Mouse (Mus musculus) 3T3-L1 (cell line): Measurements from ENCODE around the gene Gm17662.

Experiments
- DNase-seq: peaks from one replicate; pipeline ENCODE4 v3.0.0-alpha.2; 2015; ENCODE audit warnings: low read depth, low spot score

The Gm17662 gene

DNA sequence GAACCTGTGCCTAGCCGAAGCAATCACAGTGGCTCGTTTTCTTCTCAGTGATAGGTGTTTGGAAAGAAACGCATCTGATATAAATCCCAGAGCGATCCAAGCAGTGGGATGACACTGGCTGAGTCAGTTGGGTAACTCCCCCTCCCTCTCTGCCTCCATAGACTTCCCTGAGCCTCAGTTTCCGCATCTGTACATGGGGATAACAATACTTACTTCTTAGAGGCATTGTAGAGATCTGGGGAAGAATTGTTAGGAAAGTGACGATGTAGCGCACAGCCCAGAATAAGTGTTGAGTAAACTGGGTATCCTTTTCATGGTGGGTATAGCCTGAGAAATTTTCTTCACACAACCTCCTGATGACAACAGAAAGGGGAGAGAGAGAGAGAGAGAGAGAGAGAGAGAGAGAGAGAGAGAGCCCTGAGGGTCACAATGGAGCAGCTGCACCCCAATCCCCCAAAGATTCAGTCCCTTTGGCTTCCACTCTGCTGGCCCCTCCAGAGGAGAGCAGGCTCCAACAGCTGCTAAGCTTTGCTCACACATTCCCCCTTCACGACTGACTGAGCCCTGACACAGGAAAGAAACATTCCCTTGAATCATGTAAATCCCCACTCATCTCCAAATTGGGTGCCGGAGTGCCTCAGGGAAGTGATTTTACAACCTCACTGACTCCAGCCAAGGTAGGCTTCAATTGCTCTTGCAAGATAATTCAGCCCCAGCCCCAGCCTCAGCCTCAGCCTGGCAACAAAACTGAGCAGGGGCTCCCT, 31.6 kb downstream of the Gm17662 start:
- no peak for DNase-seq

DNA sequence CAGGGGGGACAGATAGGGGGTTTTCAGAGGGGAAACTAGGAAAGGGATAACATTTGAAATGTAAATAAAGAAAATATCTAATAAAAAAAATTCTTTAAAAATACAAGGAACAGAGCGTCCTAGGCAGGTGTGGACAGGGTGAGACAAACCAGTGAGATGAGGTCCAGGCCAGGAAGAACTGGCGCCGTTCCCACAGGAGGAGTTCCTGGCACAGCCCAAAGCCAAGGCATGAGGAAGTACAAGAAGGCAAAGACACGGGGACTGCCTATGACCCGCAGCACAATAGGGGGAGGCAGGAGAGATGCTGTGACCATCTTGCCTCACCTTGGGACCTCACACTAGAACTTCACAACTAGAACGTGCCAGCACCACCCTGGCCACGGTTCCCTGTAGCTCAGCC, 34.6 kb downstream of the Gm17662 start:
- DNase-seq: no peak

DNA sequence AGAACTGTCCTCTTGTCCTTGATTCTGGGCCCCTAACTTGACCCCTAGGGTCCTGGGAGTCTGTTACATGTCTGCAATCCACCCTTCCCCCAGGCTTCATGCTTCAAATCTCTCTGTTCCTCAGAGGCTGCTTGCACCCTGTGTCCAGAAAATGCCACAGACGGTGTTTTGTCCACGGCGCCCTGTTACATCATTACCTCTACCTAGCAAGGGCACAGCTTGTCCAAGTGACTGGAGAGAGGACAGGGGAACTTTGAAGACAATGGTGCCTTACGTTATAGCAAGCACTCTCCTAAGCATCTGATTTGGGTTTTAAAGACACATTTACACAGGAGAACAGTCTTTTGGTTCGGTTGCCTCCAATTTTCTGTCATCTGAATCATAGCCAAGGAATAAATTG, 36.5 kb downstream of the Gm17662 start:
- DNase-seq: no peak

DNA sequence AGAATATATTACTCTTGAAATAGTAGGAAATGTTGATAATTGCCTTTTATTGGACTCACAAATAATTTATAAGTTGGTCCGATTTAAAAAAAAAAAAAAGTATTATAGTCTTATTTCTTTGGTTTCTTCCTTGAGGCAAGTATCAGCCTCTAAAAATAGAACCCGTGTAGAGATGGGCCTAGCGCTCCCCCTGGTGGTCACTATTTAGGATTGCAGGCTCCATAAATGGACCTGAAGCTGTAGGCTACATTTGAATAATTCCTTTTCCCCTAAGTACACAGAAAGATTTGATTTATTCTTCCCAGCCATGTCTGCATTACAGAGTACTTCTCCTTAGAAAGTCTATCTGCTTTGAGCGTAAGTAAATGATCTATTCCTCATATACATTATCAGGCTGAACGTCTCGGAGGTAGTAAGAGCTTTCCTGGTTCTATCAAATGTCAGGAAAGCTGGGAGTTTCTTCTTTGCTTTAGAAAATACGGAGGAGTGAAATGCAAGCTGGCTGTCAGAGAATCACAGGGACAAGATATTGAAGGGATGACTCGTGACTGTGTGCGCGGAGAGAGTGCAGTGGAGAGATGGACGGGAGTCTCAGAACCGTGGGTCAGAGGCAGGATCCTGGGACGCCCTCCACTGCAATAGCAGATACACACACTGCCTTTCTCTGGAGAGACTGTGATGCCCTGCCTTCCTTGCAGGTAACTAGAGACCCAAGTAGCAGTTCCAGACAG, 37.0 kb downstream of the Gm17662 start:
- DNase-seq: peak; percentile 66

DNA sequence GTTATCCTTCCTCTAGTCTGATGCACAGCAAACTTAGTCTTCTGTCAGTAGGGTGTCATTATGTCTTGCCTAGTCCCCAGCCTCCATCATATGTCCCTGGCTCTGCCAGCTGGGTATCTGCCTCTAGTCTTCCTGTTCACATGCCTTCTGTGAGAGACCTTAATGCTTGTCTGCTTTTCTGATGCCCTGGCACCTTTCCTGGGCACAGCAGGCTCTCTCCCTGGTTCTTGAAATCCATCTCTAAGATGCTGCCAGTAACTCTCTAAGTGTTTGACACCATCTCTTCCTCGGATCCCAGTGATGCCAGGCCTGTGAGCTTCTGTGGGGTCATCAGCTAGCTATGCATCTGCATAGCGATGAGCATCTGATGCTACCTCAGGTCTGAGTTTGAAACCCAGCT, 45.7 kb downstream of the Gm17662 start:
- no peak for DNase-seq

DNA sequence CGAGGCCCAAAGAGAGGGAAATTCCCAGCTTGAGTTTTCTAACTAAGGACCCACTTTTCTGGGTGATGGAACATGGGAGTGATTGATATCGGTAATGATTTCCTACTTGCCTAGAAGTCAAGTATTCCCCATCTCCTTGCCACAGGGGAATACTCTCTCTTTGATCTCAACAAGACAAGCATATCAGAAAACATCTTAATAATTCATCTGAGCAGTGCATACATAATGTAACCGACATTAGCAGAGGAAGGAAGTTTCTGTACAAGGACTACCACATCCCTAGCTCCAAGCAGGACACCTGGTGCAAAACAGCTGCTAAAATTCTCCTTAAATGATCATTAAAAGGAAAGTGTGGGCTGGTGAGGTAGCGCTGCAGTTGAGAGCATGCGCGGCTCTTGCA, 47.9 kb downstream of the Gm17662 start:
- DNase-seq: no peak
